Mouse (Mus musculus) neural tube, embryonic 11.5 days (tissue): ENCODE data around the gene Acer3. TPM values are rescaled to one million over a fixed set of nuclear protein-coding genes. Genes with fewer than 3 reads are reported as not detected.
A peak's percentile ranks its signal among the peaks of the same experiment; 100 is the strongest.
"Not testable (repeated sequence)": the region's sequence is repeated elsewhere in the genome, so short reads cannot be mapped to it uniquely, and the experiment has no call there.

Experiments
- ATAC-seq: fragments of 200-750 bp; cut with Nextera tagmentation; 2 replicates; pipeline ENCODE4 v1.8.0; 2017; ENCODE audit warnings: moderate number of reproducible peaks, mild to moderate bottlenecking, moderate TSS enrichment, moderate library complexity; ENCODE audit not compliant: insufficient read depth, low FRiP score, low TSS enrichment
- DNase-seq: peaks from one replicate; pipeline ENCODE4 v3.0.0-alpha.2; 2015; ENCODE audit warnings: low spot score
- H3K27ac ChIP-seq: fragments of 300-500 bp; sonication (generic); 2 replicates; pipeline ENCODE4 v1.5.1; 2014; ENCODE audit warnings: low read depth, mild to moderate bottlenecking, low read length
- H3K27me3 ChIP-seq: fragments of 300-500 bp; sonication (generic); 2 replicates; pipeline ENCODE4 v1.6.1; 2014; ENCODE audit warnings: mild to moderate bottlenecking, low read length, mixed read lengths; ENCODE audit not compliant: control insufficient read depth, insufficient read depth
- H3K36me3 ChIP-seq: fragments of 300-500 bp; sonication (generic); 2 replicates; pipeline ENCODE4 v1.6.1; 2014; ENCODE audit warnings: mild to moderate bottlenecking, low read length, moderate library complexity, mixed read lengths; ENCODE audit not compliant: control insufficient read depth, insufficient read depth
- H3K4me1 ChIP-seq: fragments of 300-500 bp; sonication (generic); 2 replicates; pipeline ENCODE4 v1.6.1; 2014; ENCODE audit warnings: low read length, mixed read lengths; ENCODE audit not compliant: control insufficient read depth, insufficient read depth
- H3K4me2 ChIP-seq: fragments of 300-500 bp; sonication (generic); 2 replicates; pipeline ENCODE4 v1.6.1; 2014; ENCODE audit warnings: low read depth, mild to moderate bottlenecking, moderate library complexity
- H3K4me3 ChIP-seq: fragments of 300-500 bp; sonication (generic); 2 replicates; pipeline ENCODE4 v1.5.1; 2014; ENCODE audit warnings: low read depth, low read length
- H3K9ac ChIP-seq: fragments of 300-500 bp; sonication (generic); 2 replicates; pipeline ENCODE4 v1.6.1; 2014; ENCODE audit warnings: mild to moderate bottlenecking, low read length
- H3K9me3 ChIP-seq: fragments of 300-500 bp; sonication (generic); 2 replicates; pipeline ENCODE4 v1.6.1; 2016; ENCODE audit warnings: low read length; ENCODE audit not compliant: control insufficient read depth
- whole genome bisulfite sequencing: fragments of 180-500 bp; shearing (Covaris S2); extraction: QIAGEN DNeasy Blood & Tissue Kit; methylation state at CpG from one replicate; pipeline ENCODE4 v1.1.7; 2014; 5-methylcytosine and 5-hydroxymethylcytosine counted together
- polyA plus RNA-seq: library from polyadenylated mRNA; unstranded; fragments of >200 nt; fragmentation: Nextera tagmentation; extraction: Ambion mirVana; gene quantifications from 2 replicates; pipeline ENCODE4 v1.2.1, GENCODE M21; 2014

The Acer3 gene
- polyA plus RNA-seq, 1 experiment from 2014 or later, result 20.0 TPM

GRCm38 (mm10) chr7:98188238-98188637 is 132.8 kb downstream of the Acer3 start:
- Histone ChIP-seq H3K27ac (no peak overlapping the region), H3K4me2 (no peak overlapping the region), H3K9me3 (no peaks in the 10 kb centered on the region), H3K9ac (no peak overlapping the region), H3K4me3 (no peak overlapping the region), H3K36me3 (no peaks in the 10 kb centered on the region), H3K4me1 (peaks cover 4% of the 10 kb centered on the region; the same call in 1 of the 2 replicates), H3K27me3 (peaks cover 15% of the 10 kb centered on the region)
- DNase-seq, result no peak
- no peak for ATAC-seq
- 98% methylated on average over 2 of the region's 2 CpGs for WGBS

- H3K27ac ChIP-seq, result 0 out of 2 replicates have a peak overlapping the region, but pooled peaks have one; percentile 24
- H3K4me2 ChIP-seq, H3K36me3 ChIP-seq, DNase-seq, H3K9ac ChIP-seq, H3K9me3 ChIP-seq, H3K4me3 ChIP-seq, H3K27me3 ChIP-seq, H3K4me1 ChIP-seq, ATAC-seq: not testable (repeated sequence)
- 68% methylated on average over 3 of the region's 3 CpGs for whole genome bisulfite sequencing
These were observed 133.7 kb downstream of the Acer3 start for GRCm38 (mm10) chr7:98187332-98187731.

GRCm38 (mm10) chr7:98186637-98187036 is 134.4 kb downstream of the Acer3 start:
- DNase-seq (peak; percentile 74), ATAC-seq (peak; percentile 84)
- H3K27me3 ChIP-seq, result no peaks in the 10 kb centered on the region
- H3K4me1 ChIP-seq, result peaks cover 4% of the 10 kb centered on the region; the same call in 1 of the 2 replicates
- no peaks in the 10 kb centered on the region for H3K9me3 ChIP-seq
- H3K4me3 ChIP-seq, result no peak overlapping the region
- peak overlapping the region; percentile 50 for H3K27ac ChIP-seq
- no peaks in the 10 kb centered on the region for H3K36me3 ChIP-seq
- no peak overlapping the region for H3K9ac ChIP-seq
- 47% methylated on average over 8 of the region's 8 CpGs for WGBS
- H3K4me2 ChIP-seq, result no peak overlapping the region

DNA sequence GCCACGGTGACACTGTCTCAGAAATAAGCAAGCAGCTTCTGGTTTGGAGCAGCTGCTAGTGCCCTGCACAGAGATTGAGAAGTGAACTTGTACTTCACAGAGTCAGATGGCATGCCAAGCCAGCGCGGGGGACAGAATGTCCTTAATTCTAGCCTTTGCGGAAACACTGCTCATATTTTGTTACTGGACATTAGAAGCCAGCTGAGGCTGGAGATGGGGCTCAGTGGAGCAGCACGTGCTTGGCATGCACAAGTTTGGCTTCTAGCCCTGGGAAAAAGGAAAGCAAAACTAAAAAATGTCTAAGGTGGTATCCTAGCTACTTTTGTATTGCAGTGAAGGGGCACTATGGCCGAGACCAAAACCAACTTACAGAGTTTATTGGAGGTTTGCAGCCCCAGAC is 135.7 kb downstream of the Acer3 start:
- Histone ChIP-seq H3K36me3 (no peaks in the 10 kb centered on the region), H3K9me3 (no peaks in the 10 kb centered on the region), H3K9ac (no peak overlapping the region), H3K4me3 (no peak overlapping the region), H3K27me3 (no peaks in the 10 kb centered on the region), H3K4me2 (no peak overlapping the region), H3K27ac (no peak overlapping the region), H3K4me1 (peaks cover 4% of the 10 kb centered on the region; the same call in 1 of the 2 replicates)
- no peak for ATAC-seq
- WGBS, result 80% methylated on average over 6 of the region's 6 CpGs
- no peak for DNase-seq

- Histone ChIP-seq H3K9ac (peak overlapping the region; percentile 70), H3K4me3 (peak overlapping the region; percentile 79), H3K4me2 (peak overlapping the region; percentile 73), H3K27ac (0 out of 2 replicates have a peak overlapping the region, but pooled peaks have one; percentile 23), H3K36me3 (no peaks in the 10 kb centered on the region), H3K9me3 (no peaks in the 10 kb centered on the region), H3K4me1 (peaks cover 10% of the 10 kb centered on the region; the same call in 1 of the 2 replicates), H3K27me3 (no peaks in the 10 kb centered on the region)
- WGBS, result 71% methylated on average over 5 of the region's 5 CpGs
- no peak; the same call in 1 of the 2 replicates for ATAC-seq
- no peak for DNase-seq
These were observed 142.3 kb downstream of the Acer3 start for GRCm38 (mm10) chr7:98178560-98179231.

GRCm38 (mm10) chr7:98177929-98178559 is 143.0 kb downstream of the Acer3 start, which contains the start of gene Capn5:
Gene Capn5, minus strand, starts transcription at chr7:98178274.
- Histone ChIP-seq H3K4me1 (peaks cover 10% of the 10 kb centered on the region; the same call in 1 of the 2 replicates), H3K27me3 (no peaks in the 10 kb centered on the region), H3K4me2 (peak within 1 kb of the TSS; percentile 73), H3K27ac (0 out of 2 replicates have a peak within 1 kb of the TSS, but pooled peaks have one; percentile 23), H3K9me3 (no peaks in the 10 kb centered on the region), H3K4me3 (peak within 1 kb of the TSS; percentile 79), H3K36me3 (no peaks in the 10 kb centered on the region), H3K9ac (peak within 1 kb of the TSS; percentile 70)
- WGBS, result under 1% methylated on average over 38 of the region's 44 CpGs
- DNase-seq, result peak; percentile 85
- peak; percentile 82 for ATAC-seq

DNA sequence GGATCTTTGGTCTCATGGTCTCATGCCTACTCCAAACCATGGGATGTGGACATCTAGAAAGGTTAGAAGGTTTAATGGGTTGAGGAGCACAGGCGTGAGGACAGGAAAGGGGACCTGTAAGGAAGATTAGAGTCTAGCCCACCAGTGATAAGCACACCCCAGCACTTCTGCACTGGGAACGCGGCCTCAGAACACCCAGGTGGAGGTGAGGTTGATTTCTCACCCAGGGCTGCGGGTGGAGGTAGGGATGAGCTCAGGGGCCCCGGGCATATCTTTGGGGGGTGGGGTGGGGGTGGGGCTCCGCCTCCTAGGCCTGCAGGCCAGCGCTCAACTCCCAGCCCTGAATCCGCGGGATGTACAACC is 143.5 kb downstream of the Acer3 start:
- H3K4me3 ChIP-seq, result peak overlapping the region; percentile 79
- no peaks in the 10 kb centered on the region for H3K36me3 ChIP-seq
- no peak overlapping the region for H3K27ac ChIP-seq
- peaks cover 10% of the 10 kb centered on the region; the same call in 1 of the 2 replicates for H3K4me1 ChIP-seq
- no peaks in the 10 kb centered on the region for H3K9me3 ChIP-seq
- no peak for DNase-seq
- ATAC-seq, result no peak; the same call in 1 of the 2 replicates
- peak overlapping the region; percentile 73 for H3K4me2 ChIP-seq
- no peaks in the 10 kb centered on the region for H3K27me3 ChIP-seq
- H3K9ac ChIP-seq, result peak overlapping the region; percentile 70
- WGBS, result 6% methylated on average over 9 of the region's 9 CpGs

DNA sequence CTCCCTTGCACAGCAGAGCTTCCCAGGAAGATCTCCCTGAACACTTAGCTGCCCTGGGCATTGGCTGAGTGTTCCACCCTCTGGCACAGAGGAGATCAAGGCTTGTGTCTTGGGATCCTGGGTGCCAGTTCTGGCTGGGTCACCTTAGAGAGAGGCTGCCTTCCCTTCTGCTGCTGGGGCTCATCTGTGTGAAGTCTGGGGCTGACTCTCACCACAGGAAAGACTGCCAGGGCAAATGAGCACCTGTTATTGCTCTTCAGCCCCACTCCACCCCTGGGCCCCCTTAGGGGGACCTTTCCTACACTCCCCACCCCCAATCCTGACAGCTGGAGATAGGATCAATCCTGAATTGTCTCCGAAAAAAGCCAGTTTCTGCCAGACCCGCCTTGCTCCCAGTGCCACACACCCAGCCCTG is 143.9 kb downstream of the Acer3 start:
- ATAC-seq (no peak), DNase-seq (no peak)
- no peaks in the 10 kb centered on the region for H3K9me3 ChIP-seq
- no peaks in the 10 kb centered on the region for H3K27me3 ChIP-seq
- no peak overlapping the region for H3K9ac ChIP-seq
- H3K4me3 ChIP-seq, result peak overlapping the region; percentile 79; the same call in 1 of the 2 replicates
- H3K27ac ChIP-seq, result no peak overlapping the region
- H3K36me3 ChIP-seq, result no peaks in the 10 kb centered on the region
- H3K4me1 ChIP-seq, result peaks cover 10% of the 10 kb centered on the region; the same call in 1 of the 2 replicates
- H3K4me2 ChIP-seq, result peak overlapping the region; percentile 73
- 50% methylated on average over 2 of the region's 2 CpGs for WGBS
